Mouse (Mus musculus) hindbrain, embryonic 16.5 days (tissue): ENCODE data around the gene Adam17. TPM values are rescaled to one million over a fixed set of nuclear protein-coding genes. Genes with fewer than 3 reads are reported as not detected.

Experiments
- ATAC-seq: fragments of 200-750 bp; cut with Nextera tagmentation; 2 replicates; pipeline ENCODE4 v1.8.0; 2017; ENCODE audit warnings: moderate TSS enrichment, moderate library complexity
- H3K27ac ChIP-seq: fragments of 300-500 bp; sonication (generic); 2 replicates; pipeline ENCODE4 v1.5.1; 2014; ENCODE audit warnings: low read depth, mild to moderate bottlenecking, control low read depth, low read length, moderate library complexity
- H3K27me3 ChIP-seq: fragments of 300-500 bp; sonication (generic); replicated peaks from 2 replicates; pipeline ENCODE4 v1.6.1; 2014; ENCODE audit warnings: low read length; ENCODE audit not compliant: control insufficient read depth, insufficient read depth
- H3K36me3 ChIP-seq: fragments of 300-500 bp; sonication (generic); 2 replicates; pipeline ENCODE4 v1.6.1; 2014; ENCODE audit warnings: mild to moderate bottlenecking, low read length, moderate library complexity, mixed read lengths; ENCODE audit not compliant: control insufficient read depth, insufficient read depth
- H3K4me1 ChIP-seq: fragments of 300-500 bp; sonication (generic); 2 replicates; pipeline ENCODE4 v1.6.1; 2014; ENCODE audit warnings: low read depth, low read length; ENCODE audit not compliant: control insufficient read depth, insufficient read depth
- H3K4me2 ChIP-seq: fragments of 300-500 bp; sonication (generic); 2 replicates; pipeline ENCODE4 v1.6.1; 2014; ENCODE audit warnings: mild to moderate bottlenecking, low read length, control low read depth, moderate library complexity
- H3K4me3 ChIP-seq: fragments of 300-500 bp; sonication (generic); 2 replicates; pipeline ENCODE4 v1.5.1; 2014; ENCODE audit warnings: mild to moderate bottlenecking, low read length, control low read depth, moderate library complexity
- H3K9ac ChIP-seq: fragments of 300-500 bp; sonication (generic); 2 replicates; pipeline ENCODE4 v1.6.1; 2014; ENCODE audit warnings: low read depth, mild to moderate bottlenecking, control low read depth, low read length, moderate library complexity
- H3K9me3 ChIP-seq: fragments of 300-500 bp; sonication (generic); 2 replicates; pipeline ENCODE4 v1.6.1; 2014; ENCODE audit warnings: mild to moderate bottlenecking, low read length, moderate library complexity; ENCODE audit not compliant: control insufficient read depth
- WGBS: fragments of 180-500 bp; shearing (Covaris S2); extraction: QIAGEN DNeasy Blood & Tissue Kit; methylation state at CpG from one replicate; pipeline ENCODE4 v1.1.7; 2014; 5-methylcytosine and 5-hydroxymethylcytosine counted together
- polyA plus RNA-seq: library from polyadenylated mRNA; unstranded; fragments of >200 nt; fragmentation: Nextera tagmentation; extraction: Ambion mirVana; gene quantifications from 2 replicates; pipeline ENCODE4 v1.2.1, GENCODE M21; 2015

Gene Adam17
- polyA plus RNA-seq, 1 experiment from 2014 or later, result 17.0 TPM

DNA sequence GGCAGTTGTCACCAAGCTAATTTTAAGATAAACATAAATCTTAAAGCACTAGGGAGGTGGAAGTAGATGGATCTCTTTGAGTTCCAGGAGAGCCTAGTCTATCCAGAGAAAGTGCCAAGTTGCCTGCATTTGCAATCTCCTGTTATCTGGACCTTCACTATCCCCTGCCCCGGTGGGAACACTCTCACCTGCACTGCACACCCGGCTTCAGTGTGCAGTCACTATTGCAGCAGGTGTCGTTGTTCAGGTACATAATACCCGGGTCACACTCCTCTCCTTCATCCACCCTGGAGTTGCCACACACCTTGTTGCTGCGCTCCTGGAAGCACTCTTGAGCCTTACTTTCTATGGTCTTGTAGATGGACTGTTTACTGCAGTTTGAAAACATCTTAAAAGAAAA lies 39.7 kb downstream of the Adam17 start:
- H3K27me3 ChIP-seq, result no peaks in the 10 kb centered on the region
- WGBS, result 95% methylated on average over 5 of the region's 5 CpGs
- peaks cover 21% of the 10 kb centered on the region for H3K36me3 ChIP-seq
- no peak overlapping the region for H3K27ac ChIP-seq
- H3K4me3 ChIP-seq, result no peak overlapping the region
- no peaks in the 10 kb centered on the region for H3K9me3 ChIP-seq
- no peak overlapping the region for H3K9ac ChIP-seq
- ATAC-seq, result no peak
- H3K4me1 ChIP-seq, result no peaks in the 10 kb centered on the region
- H3K4me2 ChIP-seq, result no peak overlapping the region

- H3K4me1 ChIP-seq, result no peaks in the 10 kb centered on the region
- no peak overlapping the region for H3K4me2 ChIP-seq
- no peak overlapping the region for H3K27ac ChIP-seq
- H3K4me3 ChIP-seq, result no peak overlapping the region
- no peak overlapping the region for H3K9ac ChIP-seq
- no peaks in the 10 kb centered on the region for H3K9me3 ChIP-seq
- ATAC-seq, result no peak
- no peaks in the 10 kb centered on the region for H3K27me3 ChIP-seq
- H3K36me3 ChIP-seq, result peaks cover 23% of the 10 kb centered on the region
- 90% methylated on average over 7 of the region's 7 CpGs for WGBS
Observed at GRCm38 (mm10) chr12:21333021-21333420, 40.4 kb downstream of the Adam17 start.

DNA sequence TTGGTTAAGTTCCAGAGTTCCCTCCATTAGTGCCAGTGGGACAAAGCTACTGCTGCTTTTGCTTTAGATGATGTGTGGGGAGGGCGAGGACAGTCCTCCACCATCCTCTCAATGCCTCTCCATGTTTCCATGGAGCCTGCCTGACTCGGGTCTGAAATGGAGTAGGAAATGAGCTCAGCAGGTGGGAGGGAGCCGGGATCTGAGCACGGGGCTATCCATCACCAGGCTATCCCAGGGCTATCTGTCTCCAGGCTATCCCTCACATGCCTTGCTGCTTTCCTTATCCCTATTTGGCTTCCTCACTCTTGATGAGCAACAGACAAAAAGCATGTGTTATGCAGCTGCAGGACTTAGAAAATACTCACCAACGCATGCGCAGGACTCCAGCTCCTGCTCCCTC lies 41.7 kb downstream of the Adam17 start:
- H3K4me1 ChIP-seq, result no peaks in the 10 kb centered on the region
- H3K9me3 ChIP-seq, result no peaks in the 10 kb centered on the region
- H3K27me3 ChIP-seq, result no peaks in the 10 kb centered on the region
- peaks cover 34% of the 10 kb centered on the region for H3K36me3 ChIP-seq
- no peak overlapping the region for H3K27ac ChIP-seq
- ATAC-seq, result no peak
- no peak overlapping the region for H3K4me2 ChIP-seq
- H3K9ac ChIP-seq, result no peak overlapping the region
- H3K4me3 ChIP-seq, result no peak overlapping the region
- 78% methylated on average over 6 of the region's 6 CpGs for WGBS

- Histone ChIP-seq H3K9ac (no peak overlapping the region), H3K27me3 (no peaks in the 10 kb centered on the region)
- WGBS, result 92% methylated on average over 10 of the region's 10 CpGs
Observed at GRCm38 (mm10) chr12:21330961-21331576, 42.4 kb downstream of the Adam17 start.

GRCm38 (mm10) chr12:21329661-21330400 lies 43.6 kb downstream of the Adam17 start:
- Histone ChIP-seq H3K27ac (no peak overlapping the region), H3K4me1 (no peaks in the 10 kb centered on the region), H3K36me3 (peaks cover 39% of the 10 kb centered on the region), H3K9me3 (no peaks in the 10 kb centered on the region), H3K4me3 (no peak overlapping the region), H3K9ac (no peak overlapping the region), H3K27me3 (no peaks in the 10 kb centered on the region), H3K4me2 (no peak overlapping the region)
- WGBS, result 92% methylated on average over 9 of the region's 9 CpGs
- no peak for ATAC-seq

More at GRCm38 (mm10) chr12:21330961-21331576, 42.4 kb downstream of the Adam17 start:
- ATAC-seq, result no peak
- Histone ChIP-seq H3K27ac (no peak overlapping the region), H3K4me3 (no peak overlapping the region), H3K4me1 (no peaks in the 10 kb centered on the region), H3K9me3 (no peaks in the 10 kb centered on the region), H3K4me2 (no peak overlapping the region), H3K36me3 (peaks cover 34% of the 10 kb centered on the region)

- WGBS, result 95% methylated on average over 3 of the region's 3 CpGs
- Histone ChIP-seq H3K9me3 (no peaks in the 10 kb centered on the region), H3K9ac (no peak overlapping the region), H3K4me1 (no peaks in the 10 kb centered on the region), H3K4me2 (no peak overlapping the region), H3K4me3 (no peak overlapping the region), H3K27ac (no peak overlapping the region), H3K27me3 (no peaks in the 10 kb centered on the region), H3K36me3 (peaks cover 39% of the 10 kb centered on the region)
- no peak for ATAC-seq
Observed at GRCm38 (mm10) chr12:21326325-21326724, 47.1 kb downstream of the Adam17 start.

DNA sequence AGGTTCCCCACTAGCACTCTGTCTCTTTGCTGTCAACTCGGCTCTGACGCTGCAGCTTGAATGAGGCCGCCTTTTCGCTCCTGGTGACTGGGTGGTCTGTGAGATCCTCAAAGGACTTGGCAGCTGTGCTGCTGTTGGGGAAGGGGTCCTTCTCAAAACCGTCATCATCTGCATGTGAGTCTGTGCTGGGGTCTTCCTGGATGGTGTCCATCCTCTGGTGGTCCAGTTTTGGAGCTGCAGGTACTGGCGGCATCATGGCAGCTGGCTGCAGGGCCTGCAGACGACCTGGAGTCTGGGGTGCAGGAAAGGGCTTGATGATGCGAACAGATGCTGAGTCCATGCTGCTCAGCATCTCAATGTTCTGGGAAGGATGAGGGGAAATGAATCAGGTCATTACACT lies 48.2 kb downstream of the Adam17 start:
- WGBS, result 93% methylated on average over 8 of the region's 8 CpGs
- no peak for ATAC-seq
- no peak overlapping the region for H3K4me2 ChIP-seq
- H3K9me3 ChIP-seq, result no peaks in the 10 kb centered on the region
- H3K27me3 ChIP-seq, result no peaks in the 10 kb centered on the region
- no peaks in the 10 kb centered on the region for H3K4me1 ChIP-seq
- no peak overlapping the region for H3K4me3 ChIP-seq
- H3K9ac ChIP-seq, result no peak overlapping the region
- peaks cover 35% of the 10 kb centered on the region for H3K36me3 ChIP-seq
- H3K27ac ChIP-seq, result no peak overlapping the region

GRCm38 (mm10) chr12:21324101-21324500 lies 49.3 kb downstream of the Adam17 start:
- no peaks in the 10 kb centered on the region for H3K9me3 ChIP-seq
- no peak for ATAC-seq
- WGBS, result 87% methylated on average over 5 of the region's 5 CpGs
- no peaks in the 10 kb centered on the region for H3K4me1 ChIP-seq
- no peaks in the 10 kb centered on the region for H3K27me3 ChIP-seq
- no peak overlapping the region for H3K9ac ChIP-seq
- H3K36me3 ChIP-seq, result peaks cover 27% of the 10 kb centered on the region
- H3K27ac ChIP-seq, result no peak overlapping the region
- H3K4me2 ChIP-seq, result no peak overlapping the region
- no peak overlapping the region for H3K4me3 ChIP-seq

GRCm38 (mm10) chr12:21322856-21323255 lies 50.6 kb downstream of the Adam17 start:
- H3K4me1 ChIP-seq, result no peaks in the 10 kb centered on the region
- no peak overlapping the region for H3K9ac ChIP-seq
- H3K36me3 ChIP-seq, result peaks cover 23% of the 10 kb centered on the region
- ATAC-seq, result no peak
- H3K9me3 ChIP-seq, result no peaks in the 10 kb centered on the region
- H3K4me3 ChIP-seq, result no peak overlapping the region
- 89% methylated on average over 9 of the region's 9 CpGs for WGBS
- H3K27ac ChIP-seq, result no peak overlapping the region
- H3K4me2 ChIP-seq, result no peak overlapping the region
- H3K27me3 ChIP-seq, result no peaks in the 10 kb centered on the region
